Mouse (Mus musculus) CH12.LX (cell line): ENCODE data around the gene Ndufs4. TPM values are rescaled to one million over a fixed set of nuclear protein-coding genes. Genes with fewer than 3 reads are reported as not detected.
"Not testable (repeated sequence)": the region's sequence is repeated elsewhere in the genome, so short reads cannot be mapped to it uniquely, and the experiment has no call there.

ENCODE experiments used
- DNase-seq: peaks from one replicate; pipeline ENCODE4 v3.0.0-alpha.2; 2013; ENCODE audit errors: extremely low read depth
- H3K27ac ChIP-seq: 2 replicates; pipeline ENCODE4 v1.5.1; 2012; ENCODE audit warnings: low read depth, mild to moderate bottlenecking, control low read depth, moderate library complexity; ENCODE audit not compliant: insufficient read depth
- H3K27me3 ChIP-seq: replicated peaks from 2 replicates; pipeline ENCODE3; 2012; ENCODE audit warnings: inconsistent platforms
- H3K36me3 ChIP-seq, 2 experiments: replicated peaks in 1 of 2; 2 replicates each; pipeline versions ENCODE3 to v1.6.1; 2012; ENCODE audit warnings: inconsistent platforms in 1 of 2, low read length in 1 of 2, mild to moderate bottlenecking in 1 of 2, mixed read lengths in 1 of 2, moderate library complexity in 1 of 2; ENCODE audit not compliant: control insufficient read depth in 1 of 2, insufficient read depth in 1 of 2
- H3K4me1 ChIP-seq, 2 experiments: 2 replicates each; pipeline ENCODE4 v1.6.1; 2012; ENCODE audit warnings: inconsistent platforms in 1 of 2, moderate library complexity in 1 of 2; ENCODE audit not compliant: insufficient read depth in 2 of 2, control insufficient read depth in 1 of 2
- H3K4me2 ChIP-seq: 2 replicates; pipeline ENCODE4 v1.6.1; 2012; ENCODE audit warnings: low read depth, mild to moderate bottlenecking, control low read depth; ENCODE audit not compliant: poor library complexity, insufficient read depth, severe bottlenecking
- H3K4me3 ChIP-seq, 3 experiments: fragments of 150-350 bp in 1 of 3; sonication (generic) in 1 of 3; replicated peaks in 1 of 3; 2 replicates each; pipeline versions ENCODE3 to v1.5.1; 2011 to 2012; ENCODE audit warnings: low read depth in 2 of 3, low read length in 2 of 3, mild to moderate bottlenecking in 2 of 3, moderate library complexity in 2 of 3, control low read depth in 1 of 3, improper control_type of control experiment in 1 of 3, inconsistent platforms in 1 of 3, mixed read lengths in 1 of 3; ENCODE audit not compliant: poor library complexity in 1 of 3
- H3K79me2 ChIP-seq: replicated peaks from 2 replicates; pipeline ENCODE4 v1.6.1; 2012; ENCODE audit warnings: mild to moderate bottlenecking, moderate library complexity; ENCODE audit not compliant: control insufficient read depth, poor library complexity, insufficient read depth, severe bottlenecking; ENCODE audit errors: extremely low read depth
- H3K9ac ChIP-seq: 2 replicates; pipeline ENCODE4 v1.6.1; 2012; ENCODE audit warnings: low read depth, mild to moderate bottlenecking, control low read depth, moderate library complexity; ENCODE audit not compliant: insufficient read depth
- H3K9me3 ChIP-seq: replicated peaks from 2 replicates; pipeline ENCODE3; 2012; ENCODE audit warnings: low read length, inconsistent platforms, mixed read lengths
- CHD2 ChIP-seq: IDR thresholded peaks from 2 replicates; pipeline ENCODE4 v1.6.1; 2011; ENCODE audit warnings: low read length, improper control_type of control experiment
- GABPA ChIP-seq: IDR thresholded peaks from 2 replicates; pipeline ENCODE4 v1.6.1; 2012; ENCODE audit warnings: low read depth, low read length, improper control_type of control experiment, inconsistent platforms; ENCODE audit not compliant: insufficient replicate concordance
- HCFC1 ChIP-seq: IDR thresholded peaks from 2 replicates; pipeline ENCODE4 v1.6.1; 2012; ENCODE audit warnings: low read depth, mild to moderate bottlenecking, inconsistent platforms, low read length, improper control_type of control experiment
- KAT2A ChIP-seq: IDR thresholded peaks from 2 replicates; pipeline ENCODE4 v1.6.1; 2012; ENCODE audit warnings: low read length, improper control_type of control experiment, inconsistent platforms; ENCODE audit not compliant: insufficient replicate concordance
- MAX ChIP-seq: IDR thresholded peaks from 2 replicates; pipeline ENCODE4 v1.6.1; 2011; ENCODE audit warnings: low read length, improper control_type of control experiment
- MYC ChIP-seq: IDR thresholded peaks from 2 replicates; pipeline ENCODE4 v1.6.1; 2011; ENCODE audit warnings: low read depth, mild to moderate bottlenecking, improper control_type of control experiment, low read length
- NRF1 ChIP-seq: IDR thresholded peaks from 2 replicates; pipeline ENCODE4 v1.6.1; 2014; ENCODE audit warnings: low read depth, mild to moderate bottlenecking, inconsistent platforms, low read length, improper control_type of control experiment, moderate library complexity
- POLR2A ChIP-seq: IDR thresholded peaks from 2 replicates; pipeline ENCODE4 v1.6.1; 2011; ENCODE audit warnings: low read depth, mild to moderate bottlenecking, improper control_type of control experiment, low read length
- SIN3A ChIP-seq: IDR thresholded peaks from 2 replicates; pipeline ENCODE4 v1.6.1; 2012; ENCODE audit warnings: low read length, improper control_type of control experiment, inconsistent platforms
- TBP ChIP-seq: conservative IDR thresholded peaks from 2 replicates; pipeline ENCODE4 v1.6.1; 2011; ENCODE audit warnings: low read depth, low read length, improper control_type of control experiment
- UBTF ChIP-seq: IDR thresholded peaks from 2 replicates; pipeline ENCODE4 v1.6.1; 2012; ENCODE audit warnings: low read depth, mild to moderate bottlenecking, inconsistent platforms, low read length, improper control_type of control experiment, moderate library complexity
- ZC3H11A ChIP-seq: IDR thresholded peaks from 2 replicates; pipeline ENCODE4 v1.6.1; 2012; ENCODE audit warnings: low read depth, mild to moderate bottlenecking, inconsistent platforms, low read length, improper control_type of control experiment
- ZKSCAN1 ChIP-seq: IDR thresholded peaks from 2 replicates; pipeline ENCODE4 v1.6.1; 2012; ENCODE audit warnings: low read depth, inconsistent platforms, low read length, improper control_type of control experiment, borderline replicate concordance
- dilution Hi-C: fragments of 300-500 bp; cut with MboI; formaldehyde crosslinking; loops from 2 replicates; pipeline ENCODE4 v1.14.3; 2020; ENCODE audit warnings: low sequenced_read_pairs; ENCODE audit not compliant: extremely low pct_unique_long_range_greater_than_20kb, extremely low pct_ligation_motif_present
- in situ Hi-C: fragments of 300-500 bp; cut with MboI; formaldehyde crosslinking; loops from 3 replicates; pipeline ENCODE4 v1.14.3; 2019; ENCODE audit warnings: low sequenced_read_pairs, low pct_ligation_motif_present, low pct_unique_long_range_greater_than_20kb, mixed read lengths
- polyA plus RNA-seq: library from polyadenylated mRNA; unstranded; fragments of >175 nt; gene quantifications from 2 replicates; pipeline ENCODE4 v1.2.1, GENCODE M21; 2012; ENCODE audit warnings: low read depth; ENCODE audit not compliant: insufficient read length
- total RNA-seq, 2 experiments: library from RNA; depleted of rRNA; stranded (reverse); fragments of 300-350 nt in 1 of 2; fragments of >200 nt in 1 of 2; gene quantifications; 2 replicates each; pipeline ENCODE4 v1.2.3; 2012 to 2014

Gene Ndufs4
- total and polyA plus RNA-seq, 3 experiments: 108 to 218 (median 120) TPM

DNA sequence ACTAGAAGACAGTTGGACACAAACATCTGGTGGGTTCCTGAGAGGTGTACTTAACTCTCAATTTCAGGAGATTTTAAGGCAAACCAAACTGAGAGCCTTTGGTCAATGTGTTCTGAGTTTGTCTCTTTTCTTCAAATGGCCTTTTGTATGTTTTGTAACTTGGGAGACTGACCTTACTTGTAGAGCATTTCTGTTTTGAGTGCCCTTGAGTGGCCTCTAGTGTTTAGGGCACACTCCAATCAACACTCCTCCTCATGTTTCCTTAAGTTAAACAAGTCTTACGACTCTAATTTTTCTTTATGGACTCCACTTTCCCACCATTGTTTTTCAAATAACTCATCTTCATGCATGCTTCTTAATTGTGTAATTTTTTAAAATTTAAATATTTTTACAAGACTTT lies 98.6 kb downstream of the Ndufs4 start:
- Histone ChIP-seq H3K4me1 (no peaks in the 10 kb centered on the region), H3K4me3 (no peak overlapping the region), H3K27ac (no peak overlapping the region), H3K27me3 (no peaks in the 10 kb centered on the region), H3K9me3 (no peaks in the 10 kb centered on the region), H3K79me2 (no peaks in the 10 kb centered on the region), H3K9ac (no peak overlapping the region), H3K4me2 (no peak overlapping the region), H3K36me3 (peaks cover 6 to 45% of the 10 kb centered on the region in 2 experiments)
- in situ Hi-C loops (no loop called here), dilution Hi-C loops (no loop called here)
- no peak for DNase-seq
- TF ChIP-seq KAT2A (no peak), TBP (no peak), MAX (no peak), CHD2 (no peak), MYC (no peak), POLR2A (no peak)

DNA sequence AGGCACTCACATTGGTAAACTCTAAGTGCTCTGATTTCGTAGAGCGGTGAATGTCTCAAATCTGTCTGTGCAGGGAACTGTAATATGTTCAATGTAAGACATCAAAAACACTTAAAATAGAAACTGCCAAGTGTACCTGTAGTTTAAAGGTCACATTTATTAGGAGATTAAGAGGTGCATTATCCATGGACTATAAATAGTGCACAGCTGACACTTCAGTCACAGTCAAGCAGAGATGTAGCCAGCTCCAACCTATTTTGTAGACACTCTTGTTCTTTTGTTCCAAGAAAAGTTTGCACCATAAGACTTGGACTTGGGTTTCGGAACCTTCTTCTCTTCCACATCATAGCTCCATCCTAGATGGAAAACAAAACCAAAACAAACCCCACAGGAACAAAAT lies 99.5 kb downstream of the Ndufs4 start:
- in situ Hi-C loops: no loop called here
- H3K36me3 ChIP-seq: peaks cover 6 to 47% of the 10 kb centered on the region in 2 experiments
- no peak overlapping the region for H3K4me3 ChIP-seq
- H3K9me3 ChIP-seq: no peaks in the 10 kb centered on the region
- H3K27me3 ChIP-seq: no peaks in the 10 kb centered on the region
- dilution Hi-C loops: no loop called here
- no peak for DNase-seq
- H3K79me2 ChIP-seq: no peaks in the 10 kb centered on the region
- TF ChIP-seq NRF1 (no peak), UBTF (no peak), ZKSCAN1 (no peak), HCFC1 (no peak), SIN3A (no peak), GABPA (no peak), ZC3H11A (no peak)
- TF ChIP-seq, all 38 proteins: peak for 0
- Histone ChIP-seq H3K9ac (no peak overlapping the region), H3K4me2 (no peak overlapping the region), H3K4me1 (no peaks in the 10 kb centered on the region), H3K27ac (no peak overlapping the region)

DNA sequence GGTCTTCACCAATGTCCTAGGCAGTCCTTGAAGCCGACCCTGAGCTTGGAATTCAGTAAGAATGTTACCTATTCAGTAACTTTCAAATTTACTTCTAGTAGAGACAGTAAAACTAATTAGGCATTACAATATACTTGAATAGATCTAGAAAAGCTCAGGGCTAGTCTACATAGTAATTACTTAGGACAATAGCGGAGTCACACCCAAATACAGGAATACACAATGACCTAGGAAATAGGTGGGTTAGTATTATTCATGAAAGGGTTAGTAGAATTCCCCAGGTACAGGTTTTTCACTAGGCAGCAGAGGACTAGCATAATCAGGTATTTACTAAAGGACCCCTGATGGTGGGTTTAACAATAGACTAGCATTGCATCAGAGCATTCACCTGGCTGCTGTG lies 109.4 kb downstream of the Ndufs4 start:
- dilution Hi-C loops: not testable (repeated sequence)

More for the DNA sequence above, 109.4 kb downstream of the Ndufs4 start:
- H3K4me2 ChIP-seq, H3K9me3 ChIP-seq, H3K36me3 ChIP-seq, H3K4me3 ChIP-seq, H3K27ac ChIP-seq, H3K9ac ChIP-seq, H3K79me2 ChIP-seq, H3K4me1 ChIP-seq, DNase-seq, H3K27me3 ChIP-seq, in situ Hi-C loops: not testable (repeated sequence)
